Mouse (Mus musculus): Measurements from ENCODE around the gene Clic4. TPM values are rescaled to one million over a fixed set of nuclear protein-coding genes. Genes with fewer than 3 reads are reported as not detected.

The Clic4 gene
- polyA plus RNA-seq, 1 experiment: 250 TPM

GRCm38 (mm10) chr4:135297931-135298546 lies 25.4 kb upstream of the Clic4 start:
- Histone ChIP-seq H3K36me3 (ENCODE audit: control insufficient read depth, insufficient read depth) (no peaks in the 10 kb centered on the region), H3K27me3 (ENCODE audit: control insufficient read depth, insufficient read depth, insufficient read length) (no peaks in the 10 kb centered on the region), H3ac (ENCODE audit: control insufficient read depth, insufficient read length) (no peak overlapping the region), H3K4me2 (ENCODE audit: low read depth) (peak overlapping the region; percentile 76), H3K79me2 (ENCODE audit: control insufficient read depth, insufficient read depth) (no peaks in the 10 kb centered on the region), H3K4me3 (peak overlapping the region; percentile 7)
- TF ChIP-seq CEBPB (IDR thresholded peaks at IDR 0.05; ENCODE audit: insufficient read depth, poor library complexity, severe bottlenecking): peak; percentile 79; the same call in 1 of the 2 replicates
- no peak for TF ChIP-seq E2F4 (IDR thresholded peaks at IDR 0.05; ENCODE audit: insufficient read depth)
- TF ChIP-seq TCF12 (IDR thresholded peaks at IDR 0.05; ENCODE audit: insufficient read depth, poor library complexity, severe bottlenecking): no peak
- TF ChIP-seq USF1 (IDR thresholded peaks at IDR 0.05; ENCODE audit: low read depth): peak; percentile 69
- TF ChIP-seq MYOD1 (IDR thresholded peaks at IDR 0.05; ENCODE audit: control insufficient read depth in 1 of 3, insufficient read length in 2 of 3, low read depth in 2 of 3): peak in 2 of 3 experiments; percentile 73 to 81
- peak in 1 of 3 experiments; percentile 52 for TF ChIP-seq MYOG (IDR thresholded peaks at IDR 0.05; ENCODE audit: control insufficient read depth in 1 of 3, insufficient read depth in 1 of 3, insufficient read length in 2 of 3, low read depth in 2 of 3)
- TF ChIP-seq MAX (IDR thresholded peaks at IDR 0.05; ENCODE audit: low read depth): no peak
- peak; percentile 55 for TF ChIP-seq POLR2A (IDR thresholded peaks at IDR 0.05; ENCODE audit: insufficient read length, low read depth)
- peak; percentile 72 for TF ChIP-seq SRF (IDR thresholded peaks at IDR 0.05; ENCODE audit: control insufficient read depth, insufficient read length, low read depth)
- peak; percentile 2 for TF ChIP-seq TCF3 (IDR thresholded peaks at IDR 0.05; ENCODE audit: insufficient read length, low read depth)
- TF ChIP-seq POLR2AphosphoS2 (IDR thresholded peaks at IDR 0.05; ENCODE audit: insufficient read length, low read depth): peak; percentile 68

- Histone ChIP-seq H3K36me3 (ENCODE audit: control insufficient read depth, insufficient read depth) (no peaks in the 10 kb centered on the region), H3K27me3 (ENCODE audit: control insufficient read depth, insufficient read depth, insufficient read length) (no peaks in the 10 kb centered on the region), H3K4me3 (peak overlapping the region; percentile 7), H3K4me2 (ENCODE audit: low read depth) (peak overlapping the region; percentile 76), H3ac (ENCODE audit: control insufficient read depth, insufficient read length) (no peak overlapping the region), H3K79me2 (ENCODE audit: control insufficient read depth, insufficient read depth) (no peaks in the 10 kb centered on the region)
- TF ChIP-seq TCF3 (IDR thresholded peaks at IDR 0.05; ENCODE audit: insufficient read length, low read depth) (no peak), MYOD1 (IDR thresholded peaks at IDR 0.05; ENCODE audit: control insufficient read depth in 1 of 3, insufficient read length in 2 of 3, low read depth in 2 of 3) (no peak)
Measured at GRCm38 (mm10) chr4:135297146-135297545, 24.5 kb upstream of the Clic4 start.

- TF ChIP-seq POLR2A (IDR thresholded peaks at IDR 0.05; ENCODE audit: insufficient read length, low read depth): no peak
- no peak for TF ChIP-seq E2F4 (IDR thresholded peaks at IDR 0.05; ENCODE audit: insufficient read depth)
- peak overlapping the region; percentile 76 for H3K4me2 ChIP-seq (ENCODE audit: low read depth)
Measured at GRCm38 (mm10) chr4:135296565-135296964, 24.0 kb upstream of the Clic4 start.

GRCm38 (mm10) chr4:135293813-135294212 lies 21.2 kb upstream of the Clic4 start:
- no peaks in the 10 kb centered on the region for H3K79me2 ChIP-seq (ENCODE audit: control insufficient read depth, insufficient read depth)
- no peaks in the 10 kb centered on the region for H3K36me3 ChIP-seq (ENCODE audit: control insufficient read depth, insufficient read depth)
- no peak for TF ChIP-seq POLR2AphosphoS2 (IDR thresholded peaks at IDR 0.05; ENCODE audit: insufficient read length, low read depth)
- TF ChIP-seq TCF3 (IDR thresholded peaks at IDR 0.05; ENCODE audit: insufficient read length, low read depth): no peak
- TF ChIP-seq USF1 (IDR thresholded peaks at IDR 0.05; ENCODE audit: low read depth): no peak
- TF ChIP-seq POLR2A (IDR thresholded peaks at IDR 0.05; ENCODE audit: insufficient read length, low read depth): no peak
- no peak for TF ChIP-seq MYOD1 (IDR thresholded peaks at IDR 0.05; ENCODE audit: control insufficient read depth in 1 of 3, insufficient read length in 2 of 3, low read depth in 2 of 3)
- no peak for TF ChIP-seq CEBPB (IDR thresholded peaks at IDR 0.05; ENCODE audit: insufficient read depth, poor library complexity, severe bottlenecking)
- TF ChIP-seq MYOG (IDR thresholded peaks at IDR 0.05; ENCODE audit: control insufficient read depth in 1 of 3, insufficient read depth in 1 of 3, insufficient read length in 2 of 3, low read depth in 2 of 3): no peak
- TF ChIP-seq REST (IDR thresholded peaks at IDR 0.05; ENCODE audit: insufficient read depth, insufficient read length): no peak
- TF ChIP-seq MAX (IDR thresholded peaks at IDR 0.05; ENCODE audit: low read depth): no peak
- no peak for TF ChIP-seq SRF (IDR thresholded peaks at IDR 0.05; ENCODE audit: control insufficient read depth, insufficient read length, low read depth)
- TF ChIP-seq TCF12 (IDR thresholded peaks at IDR 0.05; ENCODE audit: insufficient read depth, poor library complexity, severe bottlenecking): no peak
- TF ChIP-seq E2F4 (IDR thresholded peaks at IDR 0.05; ENCODE audit: insufficient read depth): no peak
- H3K27me3 ChIP-seq (ENCODE audit: control insufficient read depth, insufficient read depth, insufficient read length): no peaks in the 10 kb centered on the region
- no peak overlapping the region for H3ac ChIP-seq (ENCODE audit: control insufficient read depth, insufficient read length)
- no peak overlapping the region for H3K4me3 ChIP-seq
- H3K4me2 ChIP-seq (ENCODE audit: low read depth): no peak overlapping the region

More at GRCm38 (mm10) chr4:135296565-135296964, 24.0 kb upstream of the Clic4 start:
- Histone ChIP-seq H3ac (ENCODE audit: control insufficient read depth, insufficient read length) (no peak overlapping the region), H3K79me2 (ENCODE audit: control insufficient read depth, insufficient read depth) (no peaks in the 10 kb centered on the region), H3K4me3 (no peak overlapping the region), H3K27me3 (ENCODE audit: control insufficient read depth, insufficient read depth, insufficient read length) (no peaks in the 10 kb centered on the region), H3K36me3 (ENCODE audit: control insufficient read depth, insufficient read depth) (no peaks in the 10 kb centered on the region)

GRCm38 (mm10) chr4:135292477-135293089 lies 20.0 kb upstream of the Clic4 start:
- TF ChIP-seq POLR2A (IDR thresholded peaks at IDR 0.05; ENCODE audit: insufficient read length, low read depth): no peak
- peak; percentile 93 for TF ChIP-seq USF1 (IDR thresholded peaks at IDR 0.05; ENCODE audit: low read depth)
- Histone ChIP-seq H3K27me3 (ENCODE audit: control insufficient read depth, insufficient read depth, insufficient read length) (no peaks in the 10 kb centered on the region), H3ac (ENCODE audit: control insufficient read depth, insufficient read length) (no peak overlapping the region), H3K4me3 (peak overlapping the region; percentile 9), H3K4me2 (ENCODE audit: low read depth) (peak overlapping the region; percentile 81), H3K36me3 (ENCODE audit: control insufficient read depth, insufficient read depth) (no peaks in the 10 kb centered on the region), H3K79me2 (ENCODE audit: control insufficient read depth, insufficient read depth) (no peaks in the 10 kb centered on the region)

All from myocyte (in vitro differentiated cells).